Mouse (Mus musculus) cerebellum, adult 8-10 months (tissue): Measurements from ENCODE around the gene Mapk10.

Experiments used
- DNase-seq: peaks from one replicate; pipeline ENCODE4 v3.0.0; 2022

Mapk10 gene

DNA sequence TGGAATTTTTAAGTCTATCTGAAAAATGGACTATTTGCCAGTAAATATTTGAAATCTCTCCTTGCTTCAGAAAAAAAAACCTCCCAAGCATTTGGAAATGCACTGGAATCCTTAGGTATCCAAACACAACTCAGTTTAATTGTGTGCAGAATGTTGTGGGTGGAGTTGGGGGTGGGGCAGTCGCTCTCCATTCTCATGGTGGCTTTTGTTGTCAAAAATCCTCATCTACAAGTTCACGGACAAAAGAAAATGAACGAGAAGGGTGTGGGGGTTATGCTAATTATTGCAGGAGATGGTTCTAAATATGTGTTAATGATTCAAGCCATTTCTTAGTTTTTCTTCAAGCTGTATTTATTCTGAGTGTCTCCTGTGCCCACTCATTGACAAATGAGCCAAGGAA lies 49.6 kb downstream of the Mapk10 start:
- DNase-seq = no peak

DNA sequence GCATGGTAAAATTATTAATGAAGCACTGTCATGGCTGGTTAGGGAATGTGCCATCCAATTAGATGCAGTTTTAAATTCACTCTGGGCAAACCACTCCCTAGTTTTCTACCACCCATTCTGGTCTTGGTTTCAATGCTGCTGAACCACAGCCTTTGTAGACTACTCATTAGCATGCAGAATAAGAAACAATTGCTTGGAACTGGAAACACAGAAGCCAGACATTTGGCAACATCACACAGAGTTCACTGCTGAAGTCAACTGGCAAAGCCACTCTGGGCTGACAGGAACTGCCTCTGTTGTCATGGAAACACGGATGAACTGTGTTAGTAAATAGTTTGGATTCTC lies 50.0 kb downstream of the Mapk10 start:
- DNase-seq = peak; percentile 33

DNA sequence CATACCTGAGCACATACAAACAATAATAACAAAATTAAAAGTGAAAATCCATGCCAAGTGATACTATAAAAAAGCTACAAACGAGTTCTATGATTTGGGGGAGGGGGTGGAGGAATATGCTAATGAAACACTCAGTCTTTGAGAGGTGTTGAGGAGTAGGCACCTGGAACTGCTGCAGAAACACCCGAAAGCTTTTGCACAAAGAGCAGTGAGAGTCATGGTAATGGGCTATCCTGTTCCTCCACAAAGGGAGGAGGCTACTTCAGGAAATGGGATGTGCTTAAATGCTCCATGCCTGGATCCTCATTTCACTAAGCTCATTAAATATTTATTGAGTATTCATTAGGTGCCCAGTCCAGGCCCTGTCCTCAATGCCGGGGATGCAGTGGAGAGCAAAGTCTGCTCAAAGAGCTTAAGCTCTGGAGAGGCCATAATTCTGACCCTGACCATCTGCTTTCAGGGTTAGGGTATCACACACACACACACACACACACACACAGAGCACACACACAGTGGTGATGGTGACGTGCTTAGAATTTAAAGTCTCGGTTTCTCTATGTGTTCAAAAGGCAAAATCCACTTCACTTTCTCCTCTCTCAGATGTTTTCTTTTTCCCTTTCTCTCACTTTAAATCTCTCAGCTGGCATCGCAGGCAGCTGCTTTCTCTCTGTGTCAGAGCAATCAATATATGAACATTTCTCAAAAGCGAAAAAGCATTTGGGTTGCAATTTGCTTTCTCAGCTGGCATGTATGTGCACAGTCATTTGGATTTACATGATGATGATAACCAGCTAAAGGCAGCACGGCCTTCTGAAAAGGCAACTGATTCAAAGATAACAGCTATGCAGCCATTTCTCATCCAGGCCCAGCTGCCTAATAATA lies 50.6 kb downstream of the Mapk10 start:
- no peak for DNase-seq

DNA sequence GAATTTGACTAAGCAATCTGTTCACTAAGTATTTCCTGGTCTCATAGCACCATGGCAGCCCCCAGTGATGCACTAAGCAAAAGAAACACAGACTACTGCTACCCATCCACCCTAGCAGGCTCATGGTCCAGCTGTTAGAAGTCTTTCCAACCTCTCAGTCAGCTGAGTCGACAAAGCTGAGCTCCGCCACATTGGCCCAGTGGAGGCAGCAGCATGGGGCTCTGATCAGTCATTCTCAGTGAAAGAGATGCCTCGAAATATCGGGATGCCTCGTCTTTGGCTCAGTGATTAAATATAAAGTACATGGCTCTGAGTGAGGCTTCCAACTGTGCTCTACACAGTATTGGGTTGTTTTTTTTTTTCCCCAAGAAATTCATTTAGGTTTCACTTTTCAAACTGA lies 70.2 kb downstream of the Mapk10 start:
- no peak for DNase-seq

DNA sequence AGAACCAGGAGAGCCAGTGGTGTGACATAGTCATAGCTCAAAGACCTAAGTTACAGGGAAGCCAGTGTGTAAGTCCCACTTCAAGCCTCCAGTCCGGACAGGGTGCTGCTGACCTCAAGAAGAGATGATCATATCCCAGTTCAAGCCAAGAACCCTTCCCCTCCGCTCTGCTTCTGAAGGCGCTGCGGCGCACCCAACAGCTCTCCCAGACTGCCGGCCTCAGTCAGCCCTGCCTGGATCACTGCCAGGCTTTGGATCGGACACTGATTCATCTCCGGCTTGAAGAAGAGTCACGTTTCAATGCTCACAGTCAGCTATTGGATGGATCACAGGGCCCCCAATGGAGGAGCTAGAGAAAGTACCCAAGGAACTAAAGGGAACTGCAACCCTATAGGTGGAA lies 76.3 kb downstream of the Mapk10 start:
- DNase-seq = peak; percentile 58

DNA sequence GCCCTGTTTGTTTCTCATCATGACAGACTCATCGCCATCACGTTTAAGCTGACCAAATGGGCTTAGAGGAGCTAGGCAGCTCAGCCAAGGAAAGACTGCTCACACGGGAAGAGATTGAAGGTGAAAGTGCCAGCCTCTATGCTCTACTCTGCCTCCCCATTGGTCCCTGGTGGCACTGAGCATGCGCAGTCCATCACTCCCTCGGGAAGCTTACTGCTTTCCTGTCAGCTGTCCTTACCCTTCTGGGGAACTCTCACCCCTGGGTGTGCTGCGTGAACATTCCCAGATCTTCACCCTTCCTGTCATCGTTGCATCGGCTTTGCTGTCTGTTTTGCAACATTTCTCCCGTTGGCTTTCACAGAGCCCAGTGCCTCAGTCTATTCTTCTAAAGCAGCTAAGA lies 77.5 kb downstream of the Mapk10 start:
- DNase-seq = no peak

DNA sequence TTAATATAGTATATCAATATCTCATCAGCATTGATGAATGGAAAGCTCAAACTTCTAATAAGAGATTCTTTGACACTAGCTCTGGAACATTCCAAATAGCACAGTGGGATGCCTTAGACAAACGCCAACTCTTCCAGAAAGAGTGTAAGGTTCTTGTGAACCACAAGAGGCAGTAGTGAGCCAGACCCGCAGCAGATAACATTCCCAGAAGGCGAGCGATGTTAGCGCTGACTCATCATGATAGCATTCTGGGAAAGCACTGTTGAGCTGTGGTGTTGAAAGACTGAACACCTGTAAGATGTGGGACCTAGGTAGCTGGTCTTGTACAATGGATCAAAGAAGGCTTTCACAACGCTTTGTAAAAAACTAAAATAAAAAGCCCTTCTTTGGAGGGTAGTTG lies 78.3 kb downstream of the Mapk10 start:
- DNase-seq = no peak

DNA sequence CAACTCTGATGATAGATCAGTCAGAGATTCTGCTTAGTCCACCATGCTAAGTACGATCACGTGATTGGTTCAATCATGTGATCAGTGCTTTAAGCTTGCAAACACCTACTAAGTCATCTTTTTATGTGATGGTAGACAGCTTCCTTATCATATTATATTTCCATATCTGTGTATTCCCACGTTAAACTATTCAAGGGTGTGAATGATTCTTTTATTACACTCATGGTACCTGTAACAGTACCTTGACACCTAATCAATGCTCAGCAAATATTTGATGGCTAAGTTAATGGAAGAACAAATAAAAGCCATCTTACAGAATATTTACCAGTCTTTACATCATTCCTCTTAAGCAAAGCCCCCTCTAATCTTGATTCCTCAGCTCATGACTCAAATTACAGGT lies 91.5 kb downstream of the Mapk10 start:
- DNase-seq = no peak

DNA sequence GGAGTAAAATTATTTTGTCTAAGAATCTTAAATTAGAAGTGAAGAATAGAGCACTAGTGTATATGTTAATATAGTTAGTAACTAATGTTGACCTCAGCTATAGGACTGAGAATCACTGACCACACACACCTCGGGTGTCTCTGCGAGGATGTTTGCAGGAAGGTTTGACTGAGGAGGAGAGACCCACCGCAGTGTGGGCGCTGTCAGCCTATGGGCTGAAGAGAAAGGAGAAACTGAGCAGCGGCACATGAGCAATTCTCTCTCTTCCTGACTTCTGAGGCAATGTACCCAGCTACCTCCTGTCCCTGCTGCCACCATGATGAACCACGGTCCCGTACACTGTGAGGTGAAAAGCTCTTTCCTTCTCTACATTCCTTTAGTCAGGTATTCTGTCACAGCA lies 95.6 kb downstream of the Mapk10 start:
- no peak for DNase-seq

DNA sequence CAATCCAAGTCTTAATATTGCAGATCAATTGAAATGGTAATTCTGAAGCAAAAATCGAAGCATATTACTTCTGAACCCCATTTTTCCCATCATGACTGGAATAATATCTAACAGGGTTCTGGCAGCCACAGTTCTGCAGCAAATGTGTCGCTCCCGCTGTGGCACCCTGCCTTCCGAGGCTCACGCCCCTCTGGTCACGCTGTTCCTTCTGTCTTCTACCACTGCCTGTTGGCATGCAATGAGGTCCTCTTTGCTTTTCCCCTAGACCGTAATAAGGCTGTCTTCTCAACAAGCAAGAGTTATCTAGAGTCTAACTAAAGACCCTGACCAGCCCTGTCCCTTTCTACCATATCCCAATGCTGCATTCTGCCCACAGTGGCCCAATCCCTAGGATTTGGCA lies 98.7 kb downstream of the Mapk10 start:
- no peak for DNase-seq

DNA sequence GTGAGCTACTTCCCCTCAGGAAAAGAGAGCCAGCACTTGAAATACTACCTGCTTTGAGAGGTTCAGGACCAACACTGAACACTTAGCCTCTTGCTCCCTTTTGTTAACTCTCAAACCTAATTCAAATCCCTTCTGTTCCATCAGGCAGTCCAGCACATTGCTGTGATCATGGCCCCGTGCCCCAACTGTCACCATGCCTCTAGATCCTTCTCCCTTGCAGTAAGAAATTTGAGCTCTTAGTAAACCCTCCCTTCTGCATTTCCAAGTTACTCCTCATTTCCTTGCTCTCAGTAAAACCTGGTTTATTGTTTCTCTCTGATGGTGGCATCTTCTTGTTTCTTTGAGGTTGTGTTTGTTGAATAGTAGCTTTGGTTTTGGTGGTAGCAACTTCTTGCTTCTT lies 101.7 kb downstream of the Mapk10 start:
- no peak for DNase-seq

DNA sequence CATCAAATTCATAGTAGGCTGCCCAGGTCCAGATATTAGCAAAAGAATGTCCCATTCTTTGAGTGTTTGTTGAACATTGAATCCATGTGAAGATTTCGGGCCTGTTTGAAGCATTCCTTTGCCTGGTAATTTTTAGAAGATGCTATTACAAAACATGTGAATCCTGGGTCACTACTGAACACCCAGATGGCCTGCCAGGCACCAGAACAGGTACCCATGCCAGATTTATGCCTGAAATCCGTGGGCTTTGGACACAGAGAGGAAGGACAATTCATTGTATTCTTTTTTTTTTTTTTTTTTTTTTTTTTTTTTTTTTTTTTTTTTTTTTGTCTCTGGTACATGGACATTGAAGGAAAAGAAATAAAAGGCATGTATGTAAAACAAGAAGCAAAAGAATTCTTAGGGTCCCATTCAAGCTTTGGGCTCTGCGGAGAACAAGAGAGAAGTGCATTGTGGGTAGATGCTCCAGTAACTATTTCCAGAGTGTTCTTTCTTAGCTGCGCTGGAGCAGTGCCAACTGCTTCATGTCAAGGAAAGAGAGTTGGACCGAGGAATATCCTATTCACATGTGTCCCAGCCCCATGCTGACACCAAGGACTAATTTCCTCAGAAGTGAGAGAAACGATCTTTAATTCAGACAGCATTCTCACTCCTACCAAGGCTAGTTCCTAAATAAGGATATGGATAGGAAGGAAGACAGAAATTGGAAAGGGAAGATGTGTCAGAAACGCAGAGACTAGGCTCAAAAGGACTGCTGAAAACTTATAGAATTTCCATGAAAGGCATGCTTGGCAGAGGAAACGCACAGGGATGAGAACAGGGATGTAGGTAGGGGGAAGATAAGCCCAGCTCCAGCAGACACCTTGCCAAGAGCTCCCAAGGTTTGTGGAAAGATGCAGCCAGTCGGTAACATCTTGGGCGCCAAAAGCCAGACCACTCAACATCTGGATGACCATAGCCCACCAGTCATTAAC lies 105.4 kb downstream of the Mapk10 start:
- DNase-seq = no peak

DNA sequence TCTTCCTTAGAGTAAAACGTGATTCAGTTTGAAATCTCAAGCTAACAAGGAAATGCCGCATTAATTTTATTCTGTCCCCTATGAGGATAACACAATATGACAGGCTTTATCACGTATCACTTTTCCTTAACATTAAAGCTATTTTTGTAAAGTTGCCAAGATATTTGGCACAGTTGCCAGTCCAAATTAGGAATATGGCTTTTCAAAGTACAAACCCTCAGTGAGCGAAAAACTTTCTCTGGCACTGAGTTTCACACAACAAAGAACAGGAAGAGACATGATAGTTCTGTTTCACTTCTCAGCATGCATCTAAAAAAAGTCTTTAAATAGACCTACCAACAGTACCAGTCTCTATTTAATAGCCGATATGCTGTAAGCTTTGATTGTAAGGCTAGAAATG lies 107.1 kb downstream of the Mapk10 start:
- DNase-seq = no peak

DNA sequence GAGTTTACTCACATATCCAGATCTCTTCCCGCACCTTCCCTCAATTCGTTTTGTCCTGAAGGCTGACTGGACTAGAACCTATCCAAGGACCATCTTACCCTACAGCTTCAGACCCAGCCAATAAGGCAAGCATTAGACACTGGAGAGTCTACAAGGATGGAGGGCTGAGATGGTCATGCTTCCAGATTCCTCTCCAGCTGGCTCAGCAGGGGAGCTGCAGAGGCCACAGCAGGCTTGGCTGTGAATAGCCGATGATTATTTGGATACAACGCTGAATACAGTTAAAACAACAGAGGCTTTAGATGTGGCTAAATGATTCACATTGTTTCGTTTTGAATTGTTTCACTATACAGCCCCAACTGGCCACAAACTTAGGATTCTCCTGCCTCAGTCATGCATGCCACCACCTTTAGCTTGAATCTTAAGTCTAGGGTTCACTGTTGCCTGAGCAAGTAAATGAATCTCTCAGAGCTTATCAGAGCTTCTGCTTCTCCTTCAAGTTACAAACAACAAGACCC lies 108.2 kb downstream of the Mapk10 start:
- DNase-seq = peak; percentile 30

DNA sequence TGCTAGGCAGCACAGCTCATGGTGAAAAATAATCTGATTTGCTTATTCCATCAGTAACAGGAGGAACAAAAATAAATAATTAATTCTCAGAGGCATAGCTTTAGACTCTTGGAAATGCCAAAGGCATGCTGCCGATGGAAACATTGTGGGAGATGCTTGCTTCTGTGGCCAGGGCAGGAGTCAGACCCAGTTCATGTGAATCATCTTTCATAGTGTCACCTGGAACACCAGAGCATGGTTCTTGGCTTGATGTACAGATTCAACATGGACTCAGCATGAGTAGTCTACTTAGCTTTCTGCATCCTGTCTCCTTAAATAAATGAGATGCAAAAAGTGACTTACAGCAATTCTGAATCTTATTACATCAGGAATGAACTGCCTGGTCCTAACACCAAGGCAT lies 109.0 kb downstream of the Mapk10 start:
- peak; percentile 33 for DNase-seq

DNA sequence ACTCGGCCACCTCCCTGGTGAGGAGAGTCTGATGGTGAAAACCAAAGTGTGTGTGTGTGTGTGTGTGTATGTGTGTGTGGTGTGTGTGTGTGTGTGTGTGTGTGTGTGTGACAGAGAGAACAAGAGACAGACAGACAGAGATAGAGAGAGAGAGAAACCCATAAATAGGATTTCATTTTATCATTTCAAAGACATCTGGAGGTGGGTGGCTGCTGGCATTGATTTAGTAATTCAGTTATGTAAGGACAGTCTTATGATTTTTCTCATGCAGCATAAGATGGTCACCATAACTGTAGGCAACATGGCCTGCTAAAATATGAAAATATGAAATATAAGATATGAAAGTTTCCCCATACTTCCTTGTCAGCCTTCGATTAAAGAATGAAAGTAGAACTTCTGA lies 117.0 kb downstream of the Mapk10 start:
- no peak for DNase-seq

DNA sequence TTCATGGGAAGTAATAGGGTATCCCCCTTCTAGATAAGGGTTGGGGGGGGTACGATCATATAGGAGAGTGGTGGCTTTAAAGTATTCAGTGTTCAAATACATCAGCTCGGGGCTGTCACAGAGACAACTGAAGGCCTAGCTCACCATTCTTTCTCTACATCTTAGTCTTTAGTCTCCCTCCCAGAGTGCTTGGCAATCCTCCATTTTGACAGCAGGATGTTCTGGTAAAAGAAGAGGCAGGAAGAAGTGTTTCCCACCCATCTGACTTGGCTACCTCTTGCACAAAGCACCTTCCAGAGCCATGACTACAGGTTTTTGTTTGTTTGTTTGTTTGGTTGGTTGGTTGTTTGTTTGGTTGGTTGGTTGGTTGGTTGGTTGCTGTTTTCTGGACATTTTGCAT lies 125.3 kb downstream of the Mapk10 start:
- no peak for DNase-seq

DNA sequence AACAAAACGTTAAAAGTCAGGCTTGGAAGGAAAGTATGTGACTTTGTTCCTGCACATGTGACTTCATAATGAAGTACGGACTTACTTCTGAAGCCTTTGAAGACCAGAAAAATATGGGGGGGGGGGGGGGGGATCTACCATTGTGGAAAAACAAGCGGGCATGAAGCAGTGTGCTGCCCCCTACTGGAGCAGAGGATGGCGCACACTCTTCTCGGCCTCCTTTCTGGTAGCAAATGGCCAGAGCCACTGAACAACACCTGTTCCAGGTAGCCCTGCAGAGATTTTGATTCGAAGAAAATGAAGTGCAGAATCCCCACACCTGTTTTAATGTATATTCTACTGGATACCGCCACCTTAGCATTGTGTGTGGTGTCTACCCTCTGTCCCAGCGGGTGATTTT lies 135.7 kb downstream of the Mapk10 start:
- DNase-seq = no peak

DNA sequence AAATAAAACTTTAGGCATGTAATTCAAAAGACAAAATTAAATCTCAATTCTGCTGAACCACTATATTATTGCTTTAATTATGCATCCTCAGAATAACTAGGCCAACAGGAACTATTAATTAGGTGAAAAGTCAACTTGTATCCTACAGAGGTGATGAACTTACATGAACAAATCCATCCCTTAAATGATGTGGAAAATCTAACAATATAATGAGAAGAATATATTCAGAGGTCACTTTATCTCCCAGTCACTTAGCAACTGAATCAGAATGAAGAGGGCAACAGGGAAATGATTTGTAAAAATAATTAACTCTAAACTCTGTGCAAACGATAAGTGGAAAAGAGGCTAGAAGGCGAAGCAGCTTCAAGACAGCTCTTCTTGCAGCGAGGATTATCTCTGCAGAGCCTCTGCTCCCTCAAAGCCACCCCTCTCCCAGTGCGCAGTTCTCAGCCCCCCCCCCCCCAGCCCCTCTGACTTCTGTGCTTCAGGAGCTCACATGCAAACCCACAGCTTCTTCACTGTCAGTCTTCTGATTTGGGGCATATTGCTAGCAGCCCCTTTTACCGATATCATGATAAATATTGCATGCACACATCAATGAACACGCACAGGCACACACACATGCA lies 138.8 kb downstream of the Mapk10 start:
- DNase-seq = no peak

DNA sequence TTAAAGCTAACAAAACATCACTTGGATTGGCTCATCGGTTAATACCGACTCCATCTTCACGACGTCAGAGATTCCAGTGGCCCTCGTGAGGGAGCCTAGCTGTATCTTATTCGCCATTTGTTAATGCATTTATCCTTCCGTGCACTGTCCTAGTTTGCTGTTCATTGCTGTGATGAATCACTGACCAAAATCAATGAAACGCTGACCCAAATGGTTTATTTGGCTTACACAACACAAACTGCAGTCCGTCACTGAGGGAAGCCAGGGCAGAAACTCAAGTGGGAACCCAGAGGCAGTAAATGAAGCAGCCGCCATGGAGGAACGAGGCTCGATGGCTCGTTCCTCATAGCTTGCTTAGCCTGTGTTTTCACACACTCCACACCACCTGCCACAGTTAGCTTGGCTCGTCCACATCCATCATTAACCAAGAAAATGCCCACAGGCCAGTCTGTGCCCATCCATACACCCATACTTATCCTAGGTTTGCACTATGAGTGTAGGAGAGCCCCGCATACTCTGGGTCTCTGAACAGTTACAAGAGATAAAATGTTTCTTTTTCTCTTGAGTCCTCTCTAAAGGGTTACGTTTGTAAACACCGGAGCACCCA lies 140.0 kb downstream of the Mapk10 start:
- no peak for DNase-seq

DNA sequence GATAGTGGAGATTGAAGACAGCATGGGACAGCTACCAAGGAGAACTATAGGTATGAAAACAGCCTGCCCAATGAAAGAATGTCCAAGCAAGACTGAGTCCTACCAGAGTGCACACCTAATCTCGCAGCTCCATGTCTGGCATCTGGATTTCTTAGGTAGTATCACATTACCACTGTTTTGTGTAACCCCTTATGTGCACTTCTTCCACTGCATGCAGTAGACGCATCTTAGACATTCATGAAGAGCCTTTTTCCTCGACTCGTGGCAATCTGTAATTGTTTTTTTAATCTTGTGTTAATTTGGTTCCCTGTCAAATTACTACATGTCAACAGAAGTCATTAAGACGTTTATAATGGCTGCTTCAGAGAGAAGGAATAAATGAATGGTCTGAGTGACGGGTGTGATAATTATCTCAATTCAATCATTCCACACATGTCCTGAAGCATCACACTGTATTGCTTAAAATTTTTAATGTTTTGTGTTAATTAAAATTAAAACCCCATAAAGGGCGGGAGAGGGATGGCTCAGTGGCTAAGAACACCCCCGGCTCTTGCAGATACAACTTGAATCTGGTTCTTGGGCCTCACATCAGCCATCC lies 160.7 kb downstream of the Mapk10 start:
- no peak for DNase-seq

DNA sequence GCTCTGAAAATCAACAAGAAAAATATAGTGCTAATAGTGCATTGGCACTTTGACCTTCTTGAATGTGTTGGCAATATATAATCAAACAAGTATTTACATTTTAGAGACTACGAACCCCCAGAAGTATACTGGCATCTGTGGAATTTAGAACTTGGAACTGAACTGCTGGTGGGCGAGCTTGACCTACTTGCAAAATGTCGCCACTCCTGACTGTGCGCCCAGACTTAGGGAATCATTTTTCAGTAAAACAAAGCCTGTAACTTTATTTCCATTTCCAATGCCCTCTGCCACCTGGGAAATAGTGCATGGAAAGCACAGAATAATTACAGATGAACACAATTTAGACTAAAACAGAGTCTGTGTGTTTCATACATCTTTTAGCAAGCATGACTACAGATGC lies 163.1 kb downstream of the Mapk10 start:
- no peak for DNase-seq

DNA sequence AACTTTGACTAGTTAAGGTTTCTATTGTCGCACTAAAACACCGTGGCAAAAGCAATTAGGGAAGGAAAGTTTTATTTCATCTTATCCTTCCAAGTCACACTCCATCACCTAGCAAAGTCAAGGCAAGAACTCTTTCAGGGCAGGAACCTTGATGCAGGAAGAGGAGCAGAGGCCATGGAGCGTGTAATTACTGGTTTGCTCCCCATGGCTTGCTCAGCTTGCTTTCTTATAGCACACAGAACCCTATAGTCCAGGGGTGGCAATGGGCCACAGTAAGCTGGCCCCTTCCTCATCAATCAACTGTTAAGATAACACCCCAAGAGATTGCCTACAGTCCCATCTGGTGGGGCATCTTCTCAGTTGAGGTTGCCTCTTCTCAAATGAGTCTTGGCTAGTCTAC lies 173.4 kb downstream of the Mapk10 start:
- DNase-seq = no peak
